Mouse (Mus musculus) right cerebral cortex, postnatal 14 days (tissue): Measurements from ENCODE around the gene Dhx58.

Experiments used
- DNase-seq: peaks from one replicate; pipeline ENCODE4 v3.0.0; 2022

The Dhx58 gene

GRCm38 (mm10) chr11:100703851-100704531, at the start of gene Dhx58:
Dhx58 (minus strand) TSS chr11:100704271.
- no peak for DNase-seq

DNA sequence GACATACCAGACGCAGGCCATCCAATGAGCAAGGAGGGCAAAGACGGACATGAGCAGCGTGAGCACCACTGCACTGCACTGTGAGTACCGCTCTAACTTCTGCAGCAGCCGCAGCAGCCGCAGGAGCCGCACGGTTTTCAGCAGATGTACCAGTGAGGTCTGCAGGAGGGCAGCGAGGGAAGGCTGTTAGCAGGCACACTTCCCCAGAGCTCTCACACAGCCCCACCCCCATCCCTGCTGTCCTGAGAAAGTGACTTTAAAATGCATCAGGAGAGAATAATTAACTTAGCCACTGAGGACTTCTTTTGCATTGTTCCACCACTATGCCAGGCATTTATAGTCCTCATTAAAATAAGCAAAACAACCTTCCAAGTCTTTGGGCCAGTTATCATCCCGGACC, 48.2 kb upstream of the Dhx58 start:
- DNase-seq, result peak; percentile 44

DNA sequence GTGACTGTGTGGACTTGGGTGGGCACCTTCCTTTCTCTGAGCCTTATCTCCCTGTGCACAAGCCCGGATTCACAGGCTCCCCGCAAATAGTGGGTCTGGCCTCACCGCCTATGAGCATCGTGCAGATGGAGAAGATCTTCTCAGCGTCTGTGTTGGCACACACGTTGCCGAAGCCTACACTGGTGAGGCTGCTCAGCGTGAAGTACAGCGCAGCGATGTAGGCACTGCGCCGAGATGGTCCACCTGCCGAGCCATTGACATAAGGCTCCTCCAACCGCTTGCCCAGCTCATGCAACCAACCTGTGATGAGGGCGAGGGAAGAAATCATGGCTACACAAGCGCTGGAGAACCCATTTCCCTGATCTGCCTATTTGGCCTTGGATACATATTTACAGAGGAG, 46.1 kb upstream of the Dhx58 start:
- no peak for DNase-seq

GRCm38 (mm10) chr11:100749469-100749868, 45.4 kb upstream of the Dhx58 start:
- DNase-seq, result peak; percentile 49

DNA sequence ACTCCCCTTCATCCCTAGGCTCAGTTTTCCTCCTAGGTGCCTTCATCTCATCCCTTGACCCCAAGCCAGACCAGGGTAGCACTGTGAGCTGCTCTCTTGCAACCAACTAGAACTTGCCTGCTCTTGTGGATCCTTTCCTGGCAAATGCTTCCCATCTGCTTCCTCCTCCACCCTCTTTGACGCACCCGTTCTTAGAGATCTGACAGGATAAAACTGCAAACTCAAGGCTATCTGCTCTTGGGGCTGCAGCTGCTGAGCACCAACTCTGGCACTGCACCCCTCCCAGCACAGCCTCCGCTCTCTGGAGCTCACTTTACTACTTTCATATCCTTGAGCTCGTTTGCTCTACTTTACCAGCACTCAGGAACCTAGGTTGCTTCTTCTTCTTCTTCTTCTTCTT, 44.5 kb upstream of the Dhx58 start:
- no peak for DNase-seq

- DNase-seq, result no peak
These were observed 43.0 kb upstream of the Dhx58 start for GRCm38 (mm10) chr11:100747114-100747513.

DNA sequence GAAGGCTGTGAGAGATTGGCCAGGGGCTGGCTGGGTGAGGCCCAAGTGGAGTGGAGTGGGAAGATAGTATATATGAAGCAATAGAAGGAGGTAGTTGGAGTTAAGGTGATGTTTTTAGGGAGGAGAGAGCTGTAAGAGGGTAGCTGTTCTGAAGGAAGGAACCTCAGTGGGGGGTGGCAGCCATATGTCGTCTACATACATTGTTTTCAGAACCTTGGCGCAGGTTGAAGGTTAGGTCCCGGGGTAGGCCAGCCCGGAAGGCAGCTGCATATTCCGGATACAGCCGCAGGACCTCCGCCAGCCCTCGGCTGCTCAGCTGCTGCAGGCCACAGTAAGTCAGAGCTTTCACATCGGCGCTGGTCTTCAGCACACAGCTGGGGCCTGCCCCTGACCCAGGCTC, 42.5 kb upstream of the Dhx58 start:
- DNase-seq, result no peak

DNA sequence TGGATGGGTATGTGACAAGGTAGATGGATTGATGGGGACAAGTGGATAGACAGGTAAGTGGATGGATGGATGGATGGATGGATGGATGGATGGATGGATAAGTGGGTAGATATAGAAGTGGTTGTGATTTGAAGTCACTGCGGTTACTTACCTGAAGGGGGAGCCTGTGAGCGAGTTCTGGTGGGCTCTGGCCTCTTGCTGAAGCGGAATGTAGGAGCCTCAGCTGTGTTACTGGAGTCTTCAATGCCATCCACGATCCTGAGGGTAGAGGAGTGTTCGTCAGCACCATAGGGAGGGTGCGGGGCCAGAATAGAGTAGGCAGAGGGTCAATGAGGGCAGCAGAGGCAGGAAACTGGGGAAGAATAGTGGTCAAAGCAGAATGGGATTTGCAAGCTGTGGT, 41.0 kb upstream of the Dhx58 start:
- DNase-seq, result peak; percentile 44

- DNase-seq, result no peak
These were observed 37.3 kb upstream of the Dhx58 start for GRCm38 (mm10) chr11:100741348-100741747.

GRCm38 (mm10) chr11:100738749-100739148, 34.7 kb upstream of the Dhx58 start:
- no peak for DNase-seq

DNA sequence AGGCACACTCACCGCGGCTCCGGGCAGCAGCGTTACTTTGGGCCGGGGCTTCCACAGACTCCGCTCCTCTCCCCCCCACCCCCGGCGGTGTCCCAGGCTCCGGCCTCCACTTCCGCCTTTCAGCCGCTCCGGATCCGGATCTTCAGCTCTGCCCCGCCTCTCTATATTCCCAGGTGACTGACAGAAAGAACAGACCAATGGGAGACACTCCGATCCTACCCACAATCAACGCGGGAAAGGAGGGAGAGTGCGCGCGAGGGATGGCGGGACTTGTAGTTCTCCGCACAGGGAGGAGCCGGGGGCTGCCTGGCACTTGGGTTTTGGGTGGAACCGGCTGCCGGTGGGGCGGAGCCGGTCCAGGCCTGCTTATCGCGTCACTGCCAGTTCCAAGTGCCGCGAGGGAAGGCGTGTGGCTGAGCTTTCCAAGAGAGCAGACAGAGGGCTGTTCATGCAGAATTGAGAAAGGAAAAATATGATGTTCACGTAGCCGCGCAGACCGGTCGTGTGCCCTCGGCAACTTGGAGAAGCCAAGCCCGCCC, 34.1 kb upstream of the Dhx58 start, which contains the start of gene Rab5c:
Gene Rab5c, minus strand, starts transcription at position 150 of the 539 bp plus-strand sequence.
- peak; percentile 99 for DNase-seq

DNA sequence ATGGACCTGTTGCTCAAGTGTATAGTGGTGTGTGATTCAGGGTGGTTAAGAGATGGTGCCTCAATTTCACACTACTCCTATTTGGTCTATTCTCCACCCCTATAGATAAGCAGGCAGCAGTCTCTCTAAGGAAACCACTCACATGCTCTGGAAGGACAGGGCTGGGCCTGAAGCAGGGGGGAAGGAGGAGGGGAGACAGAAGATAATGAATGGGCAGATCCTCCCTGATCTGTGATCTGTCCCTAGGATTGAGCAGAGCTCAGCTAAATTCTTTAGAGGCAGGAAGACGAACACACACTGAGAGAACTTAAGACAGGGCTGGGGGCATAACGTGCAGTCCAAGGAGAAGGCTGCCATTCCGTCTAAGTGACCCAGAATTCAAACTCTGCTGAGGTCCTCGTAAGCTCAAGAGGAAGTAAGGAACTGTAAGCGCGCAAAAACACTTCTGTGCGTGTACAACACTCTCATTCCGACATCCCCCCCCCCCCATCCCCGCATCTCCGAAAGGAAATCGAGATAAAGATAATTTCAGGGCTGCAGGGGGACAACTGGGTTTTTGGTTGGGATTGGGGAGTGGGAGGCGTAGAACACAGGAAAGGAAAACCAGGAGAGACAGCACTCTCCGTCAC, 33.1 kb upstream of the Dhx58 start:
- DNase-seq, result no peak

DNA sequence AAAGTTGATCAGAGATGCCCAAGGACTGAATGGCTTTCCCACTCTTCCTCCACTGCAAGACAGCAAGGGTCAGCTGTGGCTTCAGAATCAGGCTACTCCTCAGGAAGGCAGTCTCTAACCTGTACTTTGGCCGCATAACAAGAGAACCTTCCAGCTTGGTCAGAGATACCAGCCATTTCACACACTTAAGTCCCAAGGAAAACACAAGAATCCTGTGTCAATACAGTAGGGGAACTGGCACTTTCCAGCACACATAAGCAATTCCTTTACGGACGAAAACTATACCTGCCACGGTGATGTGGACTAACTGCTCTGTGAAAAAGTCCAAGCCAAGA, 32.6 kb upstream of the Dhx58 start:
- no peak for DNase-seq

GRCm38 (mm10) chr11:100735954-100736745, 32.1 kb upstream of the Dhx58 start:
- no peak for DNase-seq

- DNase-seq, result no peak
These were observed 31.2 kb upstream of the Dhx58 start for GRCm38 (mm10) chr11:100735134-100735865.

- no peak for DNase-seq
These were observed 26.6 kb upstream of the Dhx58 start for GRCm38 (mm10) chr11:100730477-100731205.

DNA sequence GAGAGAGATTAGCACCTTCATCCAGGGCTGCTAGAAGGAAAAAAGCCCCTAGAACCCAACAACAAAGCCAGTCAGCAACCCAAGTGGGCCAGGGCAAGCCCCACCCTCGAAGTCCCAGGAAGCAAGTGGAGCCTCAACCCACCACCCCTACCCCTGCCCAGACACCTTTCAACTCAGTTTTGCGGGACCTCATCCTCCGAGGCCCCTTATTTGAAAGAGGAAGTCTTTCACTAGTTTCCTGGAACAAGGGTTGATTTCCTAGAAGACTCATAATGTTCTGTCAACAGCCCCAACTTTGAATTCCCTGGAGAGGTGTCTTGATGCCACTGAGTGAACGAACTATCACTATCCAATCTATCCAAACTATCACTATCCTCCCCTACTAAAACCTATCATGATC, 25.9 kb upstream of the Dhx58 start:
- no peak for DNase-seq

DNA sequence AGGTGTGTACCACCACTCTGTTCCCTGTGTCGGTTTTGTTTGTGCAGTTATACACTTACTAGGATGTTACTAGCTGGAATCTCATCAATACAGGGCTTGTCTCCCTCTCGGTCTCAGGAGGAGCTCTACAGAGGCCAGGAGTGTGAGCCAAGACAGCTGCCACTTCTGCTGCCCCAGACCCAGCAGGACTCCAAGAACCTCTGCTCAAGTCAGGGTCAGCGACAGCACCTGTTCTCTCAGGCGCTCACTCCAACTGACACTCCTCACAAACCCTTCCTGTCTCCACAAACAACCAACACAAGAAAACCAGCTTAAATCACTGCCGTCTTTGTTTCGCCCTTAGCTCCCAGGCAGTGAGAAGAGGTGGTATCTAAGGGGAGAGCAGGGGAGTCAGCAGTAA, 24.5 kb upstream of the Dhx58 start:
- DNase-seq, result no peak

- DNase-seq, result no peak
These were observed 23.1 kb upstream of the Dhx58 start for GRCm38 (mm10) chr11:100727201-100727600.

DNA sequence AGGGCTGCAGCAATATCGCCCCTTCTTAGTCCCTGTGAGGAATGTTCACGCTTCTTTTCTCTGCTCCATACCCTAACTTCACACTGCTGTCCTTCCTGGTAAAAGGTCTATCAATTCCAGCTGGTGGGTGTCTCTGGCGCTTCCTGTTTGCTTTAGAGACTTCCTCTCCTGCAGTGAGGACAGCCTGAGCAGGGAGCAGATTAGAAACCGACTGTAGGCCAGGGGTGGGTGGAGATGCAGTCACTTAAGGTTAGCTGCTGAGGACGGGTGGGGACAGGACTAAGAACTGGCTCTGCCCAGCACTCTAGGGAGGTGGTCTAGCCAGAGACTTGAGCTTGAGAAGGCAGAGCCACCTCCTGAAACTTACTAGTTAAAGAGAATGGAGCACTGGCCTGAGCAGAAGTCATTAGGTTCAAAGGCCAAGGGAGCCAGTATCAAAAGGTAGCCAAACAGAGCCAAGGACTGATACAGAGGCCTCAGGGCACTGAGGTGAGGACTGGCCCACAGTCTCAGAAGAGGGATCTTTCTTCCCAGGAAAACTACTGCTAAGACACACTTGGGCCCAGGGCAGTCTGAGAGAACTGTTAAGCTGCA, 20.9 kb upstream of the Dhx58 start:
- DNase-seq, result no peak

GRCm38 (mm10) chr11:100722493-100723028, 18.5 kb upstream of the Dhx58 start:
- DNase-seq, result no peak
